Mouse (Mus musculus) T-cell, adult 2 months (primary cell): ENCODE results near the gene Tcf7l2.

Experiments used
- DNase-seq: peaks from one replicate; pipeline ENCODE4 v3.0.0; 2022; ENCODE audit warnings: low spot score

Gene Tcf7l2

DNA sequence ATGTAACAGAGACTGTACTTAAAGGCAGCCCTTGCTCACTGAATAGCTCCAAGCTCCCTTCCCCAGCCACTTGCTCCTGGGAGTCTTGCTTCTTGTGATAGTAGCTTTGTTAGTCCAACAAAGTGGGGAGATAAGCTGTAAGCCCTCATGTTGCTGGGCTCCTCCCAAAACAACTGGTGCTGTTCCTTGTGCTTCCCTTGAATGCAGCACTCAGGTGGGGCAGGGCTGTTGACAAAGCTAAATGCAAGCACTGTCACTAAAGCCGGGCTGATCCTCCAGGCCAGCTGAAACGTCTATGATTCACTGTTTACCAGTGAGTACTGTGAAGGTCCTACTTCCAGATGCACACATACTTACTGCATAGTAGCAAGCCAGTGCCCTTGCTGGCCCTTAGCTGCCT is 120.1 kb downstream of the Tcf7l2 start:
- no peak for DNase-seq

DNA sequence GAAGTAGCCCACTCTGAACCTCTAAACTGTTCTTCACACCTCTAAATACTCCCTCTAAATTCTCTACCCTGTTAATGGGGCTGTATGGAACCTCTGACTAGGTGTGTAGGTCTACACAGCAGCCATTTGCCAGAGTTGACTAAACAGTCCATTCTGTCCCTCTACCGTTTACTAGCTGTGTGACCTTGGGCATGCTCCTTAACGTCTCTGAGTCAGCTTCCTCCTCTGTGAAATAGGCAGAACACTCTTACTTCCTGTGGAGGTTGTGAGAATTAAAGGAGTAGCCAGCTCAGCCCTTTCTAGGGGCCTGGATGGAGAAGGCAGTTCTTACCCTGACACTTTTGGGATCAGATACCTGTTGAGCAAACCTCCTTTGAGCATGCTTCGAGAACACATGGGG is 120.9 kb downstream of the Tcf7l2 start:
- no peak for DNase-seq

GRCm38 (mm10) chr19:55865049-55865448 is 123.4 kb downstream of the Tcf7l2 start:
- no peak for DNase-seq

GRCm38 (mm10) chr19:55865774-55866578 is 124.4 kb downstream of the Tcf7l2 start:
- DNase-seq = no peak

- no peak for DNase-seq
These were observed 125.6 kb downstream of the Tcf7l2 start for GRCm38 (mm10) chr19:55867255-55867654.

DNA sequence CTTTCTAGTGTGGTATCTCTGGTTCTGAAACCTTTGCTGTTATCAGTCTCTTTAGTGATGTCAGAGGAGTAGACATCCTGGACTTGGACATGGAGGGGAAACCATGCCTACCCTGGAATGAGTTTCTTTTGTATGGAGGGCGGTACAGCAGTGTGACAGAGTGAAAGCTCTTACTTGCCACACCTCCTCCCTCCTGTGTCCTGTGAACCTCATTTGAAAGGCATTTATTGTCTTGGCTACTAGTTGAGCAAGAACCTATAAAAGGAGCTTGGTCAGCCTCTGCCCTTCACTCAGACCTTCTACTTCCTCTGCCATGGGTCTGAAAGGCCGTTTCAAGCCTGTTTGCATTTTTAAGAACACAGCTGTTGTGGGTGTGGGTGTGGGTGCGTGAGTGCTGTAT is 126.3 kb downstream of the Tcf7l2 start:
- DNase-seq = no peak

GRCm38 (mm10) chr19:55868597-55868996 is 127.0 kb downstream of the Tcf7l2 start:
- no peak for DNase-seq

DNA sequence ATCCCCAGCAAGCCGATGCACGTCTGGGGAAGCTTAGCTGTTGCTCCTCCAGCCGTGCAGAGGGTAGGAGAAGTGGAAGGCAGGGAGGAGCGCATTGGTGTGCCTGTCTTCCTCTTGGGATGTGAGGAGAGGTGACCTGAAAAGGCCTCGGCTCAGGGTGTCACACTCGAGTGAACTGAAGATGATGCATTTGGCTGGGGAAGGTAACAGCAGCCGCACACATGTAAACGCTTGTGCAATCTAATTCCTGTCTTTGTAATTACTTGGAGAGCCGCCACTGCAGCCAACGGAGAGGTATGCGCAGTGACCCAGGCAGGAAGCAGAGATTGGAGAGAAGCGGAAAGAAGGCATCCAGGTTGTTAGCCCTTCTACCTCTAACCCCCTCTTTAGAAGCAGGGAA is 129.2 kb downstream of the Tcf7l2 start:
- no peak for DNase-seq

GRCm38 (mm10) chr19:55871496-55871895 is 129.9 kb downstream of the Tcf7l2 start:
- no peak for DNase-seq

DNA sequence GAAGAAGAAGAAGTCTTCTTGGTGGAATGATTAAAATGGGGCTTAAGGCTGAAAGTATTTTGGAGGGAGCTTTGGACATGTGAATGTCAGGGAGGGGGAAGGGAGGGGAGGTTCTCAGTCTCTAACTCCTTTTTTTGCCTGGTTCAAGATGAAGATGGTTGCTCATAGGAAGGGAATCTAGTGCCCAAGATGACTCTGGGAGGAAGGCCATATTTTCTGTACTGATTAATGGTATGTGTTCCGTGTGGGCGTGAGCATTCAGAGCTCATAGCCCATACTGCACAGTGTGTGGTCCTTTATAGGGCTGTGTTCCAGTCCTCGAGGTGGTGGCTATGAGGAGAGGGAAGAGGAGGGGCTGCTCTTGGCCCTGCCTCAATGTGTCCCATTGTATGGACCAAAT is 131.6 kb downstream of the Tcf7l2 start:
- DNase-seq = no peak

- no peak for DNase-seq
These were observed 134.9 kb downstream of the Tcf7l2 start for GRCm38 (mm10) chr19:55876501-55876900.

DNA sequence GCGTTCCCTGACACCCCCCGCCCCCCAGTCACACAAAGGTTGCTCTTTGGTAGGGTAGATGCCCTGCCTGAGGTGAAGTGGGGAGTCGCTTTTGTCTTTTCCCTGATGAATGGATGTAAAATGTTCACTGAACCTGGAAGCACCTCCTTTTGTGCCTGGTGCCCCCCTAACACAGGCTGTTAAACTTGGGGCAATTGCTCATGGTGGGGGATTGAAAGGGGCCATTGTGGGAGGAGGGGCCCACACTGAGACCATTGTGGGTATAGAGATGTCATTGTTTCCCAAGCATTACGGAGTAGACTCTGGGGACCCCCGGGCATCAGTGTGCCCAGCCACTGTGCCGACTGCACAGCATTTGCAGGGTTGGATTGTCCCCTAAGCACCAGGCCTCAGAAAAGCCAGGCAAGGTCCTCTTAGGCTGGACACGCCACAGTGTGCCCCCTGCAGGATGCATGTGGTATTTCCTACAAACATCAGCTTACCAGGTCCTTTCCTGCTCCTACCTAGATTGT is 135.8 kb downstream of the Tcf7l2 start:
- peak; percentile 20 for DNase-seq

GRCm38 (mm10) chr19:55880664-55881359 is 139.2 kb downstream of the Tcf7l2 start:
- no peak for DNase-seq

DNA sequence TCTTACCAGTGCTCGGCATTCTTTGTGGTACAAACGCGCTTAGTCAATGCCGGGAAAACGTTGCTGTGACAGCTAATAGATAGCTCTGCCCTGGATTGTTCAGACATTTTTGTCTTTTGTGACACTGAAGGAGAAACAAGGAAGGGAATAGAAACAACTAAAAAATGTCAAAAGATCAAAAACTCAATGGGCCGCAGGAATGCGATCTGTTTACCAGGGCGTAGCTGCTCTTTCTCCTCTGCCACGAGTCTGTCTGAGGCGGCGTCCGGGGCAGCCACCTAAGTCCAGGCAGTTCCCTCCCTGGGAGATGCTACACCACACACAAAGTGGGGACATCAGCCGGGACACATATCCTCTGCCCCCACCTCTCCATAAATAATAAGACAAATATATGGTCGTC is 144.9 kb downstream of the Tcf7l2 start:
- no peak for DNase-seq

GRCm38 (mm10) chr19:55891692-55892183 is 150.1 kb downstream of the Tcf7l2 start:
- no peak for DNase-seq

- no peak for DNase-seq
These were observed 151.9 kb downstream of the Tcf7l2 start for GRCm38 (mm10) chr19:55893557-55893956.

GRCm38 (mm10) chr19:55894396-55894795 is 152.8 kb downstream of the Tcf7l2 start:
- no peak for DNase-seq

DNA sequence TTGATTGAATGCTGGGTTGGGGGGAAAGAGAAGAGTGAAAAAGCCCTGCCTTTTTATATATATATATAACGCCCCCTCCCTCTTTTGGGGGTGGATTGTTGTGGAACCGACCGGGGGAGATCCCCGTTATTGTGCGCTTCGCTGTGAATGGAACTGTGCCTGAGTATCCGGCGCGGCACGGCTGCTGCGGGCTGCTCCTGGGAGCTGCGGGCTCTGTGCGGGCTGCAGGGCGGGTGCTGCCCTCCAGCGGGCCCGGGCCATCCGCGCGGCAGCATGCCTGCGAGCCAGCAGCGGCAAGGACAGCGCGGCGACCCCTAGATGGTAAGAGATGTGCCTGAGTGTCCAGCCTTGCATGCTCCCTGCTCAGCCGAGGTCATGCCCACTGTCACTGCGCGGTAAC is 153.7 kb downstream of the Tcf7l2 start:
- no peak for DNase-seq

- DNase-seq = no peak
These were observed 154.3 kb downstream of the Tcf7l2 start for GRCm38 (mm10) chr19:55895807-55896420.

DNA sequence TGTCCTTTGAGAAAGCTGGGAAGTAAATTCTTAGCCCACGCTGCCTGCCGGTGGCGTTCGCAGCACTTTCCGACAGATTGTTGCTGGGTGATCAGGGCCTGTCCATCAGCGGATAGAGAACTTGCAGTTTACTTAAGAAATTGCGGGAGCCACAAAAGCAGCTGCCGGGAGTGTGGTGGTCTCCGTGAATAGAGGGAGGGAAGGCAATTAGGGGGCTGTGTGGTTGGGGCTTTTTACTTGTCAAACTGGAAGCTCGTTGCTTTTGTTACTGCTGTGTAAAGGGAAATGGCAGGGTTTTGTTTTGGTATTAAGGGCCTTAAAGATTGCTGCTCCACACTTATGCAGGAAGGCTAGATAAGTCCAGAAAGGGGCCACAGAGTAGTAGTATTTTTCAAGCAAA is 155.0 kb downstream of the Tcf7l2 start:
- DNase-seq = no peak

- DNase-seq = no peak
These were observed 161.2 kb downstream of the Tcf7l2 start for GRCm38 (mm10) chr19:55902573-55903385.

GRCm38 (mm10) chr19:55909039-55909438 is 167.4 kb downstream of the Tcf7l2 start:
- DNase-seq = peak; percentile 7
